Mouse (Mus musculus): ENCODE results near the gene Cdk5rap2.

The Cdk5rap2 gene

DNA sequence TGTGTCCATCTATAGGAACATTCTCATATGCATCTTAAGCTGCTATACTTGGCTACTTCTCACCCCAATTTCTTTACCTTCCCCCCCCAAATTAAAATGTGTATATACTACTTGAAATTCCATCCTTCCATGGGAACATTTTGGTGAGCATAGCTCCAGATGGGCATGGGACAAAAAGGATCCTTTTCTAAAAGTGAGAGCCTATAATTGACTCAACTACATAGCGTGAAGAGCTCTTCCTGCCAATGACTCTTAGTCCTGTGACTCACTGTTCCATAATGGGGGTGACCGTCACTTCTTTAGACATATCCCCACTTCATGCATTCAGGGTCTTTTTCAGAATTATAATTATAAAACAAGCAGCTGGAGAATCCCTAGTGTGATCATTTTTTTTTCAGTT lies 224.3 kb downstream of the Cdk5rap2 start:
- no peak for DNase-seq (ENCODE audit: extremely low read depth, insufficient read length, low spot score)
